Mouse (Mus musculus) right cerebral cortex, postnatal 14 days (tissue): Measurements from ENCODE around the gene Ky.

Experiments
- DNase-seq: peaks from one replicate; pipeline ENCODE4 v3.0.0; 2022

Ky gene

DNA sequence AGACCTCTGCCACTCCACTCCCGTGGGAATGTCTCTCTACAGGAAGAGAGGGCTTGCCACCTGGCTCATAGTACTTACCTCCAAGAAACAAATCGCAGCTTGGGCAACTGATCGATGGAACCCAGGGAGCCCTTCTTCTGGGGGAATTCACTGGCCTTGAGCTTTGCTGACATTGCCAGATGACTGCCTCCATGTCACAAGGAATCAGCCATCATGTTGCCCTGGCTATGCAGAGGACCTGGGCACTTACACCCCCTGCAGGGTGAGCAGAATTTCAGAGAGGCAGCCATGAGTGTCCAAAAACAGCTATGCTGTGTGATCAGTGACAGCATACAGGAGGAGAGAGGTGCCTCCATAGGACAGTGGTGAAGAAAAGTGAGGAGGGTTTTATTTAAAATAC lies 48.2 kb downstream of the Ky start:
- DNase-seq: no peak

DNA sequence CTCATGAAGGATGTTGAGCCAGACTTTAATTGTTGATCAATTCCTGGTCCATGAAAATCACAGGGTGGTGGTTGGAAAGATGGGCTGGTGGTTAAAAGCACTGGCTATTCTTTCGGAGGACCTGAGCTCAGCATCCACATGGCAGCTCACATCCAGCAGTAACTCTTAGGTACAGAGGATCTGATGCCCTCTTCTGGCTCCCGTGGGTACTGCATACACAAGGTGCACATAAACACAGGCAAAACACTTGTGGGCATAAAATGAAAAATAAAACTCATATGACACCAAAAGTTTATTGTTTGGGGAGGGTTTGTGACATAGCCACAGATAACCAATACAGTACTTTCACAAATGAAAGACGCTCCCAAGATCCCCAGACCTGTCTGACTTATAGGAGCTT lies 52.9 kb downstream of the Ky start:
- no peak for DNase-seq

DNA sequence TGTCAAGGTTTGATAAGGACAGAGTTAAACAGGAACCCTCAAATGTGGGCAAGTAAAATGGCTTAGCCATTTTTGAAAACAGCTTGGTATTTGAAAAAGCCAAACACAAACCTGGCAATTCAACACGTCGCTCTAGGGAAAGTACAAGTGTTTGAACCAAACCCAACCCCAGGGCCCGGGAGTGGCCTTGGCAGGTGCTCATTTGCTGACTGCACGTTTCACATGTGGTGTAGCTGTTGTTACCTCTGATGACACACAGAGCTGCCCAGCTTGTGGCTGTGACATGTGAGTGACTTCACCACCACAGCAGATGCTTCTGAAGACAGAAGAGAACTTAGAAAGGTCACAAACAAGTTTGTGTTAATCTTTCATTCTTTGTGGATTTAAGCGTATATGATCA lies 67.3 kb downstream of the Ky start:
- DNase-seq: no peak

DNA sequence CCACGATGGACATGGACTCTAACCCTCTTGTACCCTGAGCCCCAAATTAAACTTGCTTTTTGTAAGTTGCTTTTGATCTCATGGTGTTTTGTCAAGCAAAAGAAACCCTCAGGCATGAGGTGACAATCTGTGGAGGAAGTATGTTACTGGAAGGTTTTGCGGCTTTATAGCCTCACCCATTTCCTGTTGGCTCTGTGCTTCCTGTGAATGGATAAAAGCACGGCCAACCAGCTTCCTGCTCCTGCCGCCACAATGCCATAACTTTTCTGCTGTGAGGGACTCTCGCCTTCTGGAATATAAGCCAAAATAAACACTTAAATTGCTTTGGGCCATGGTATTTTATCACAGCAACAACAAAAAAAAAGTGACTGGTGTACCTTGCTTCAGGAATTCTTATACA lies 71.9 kb downstream of the Ky start:
- DNase-seq: no peak

DNA sequence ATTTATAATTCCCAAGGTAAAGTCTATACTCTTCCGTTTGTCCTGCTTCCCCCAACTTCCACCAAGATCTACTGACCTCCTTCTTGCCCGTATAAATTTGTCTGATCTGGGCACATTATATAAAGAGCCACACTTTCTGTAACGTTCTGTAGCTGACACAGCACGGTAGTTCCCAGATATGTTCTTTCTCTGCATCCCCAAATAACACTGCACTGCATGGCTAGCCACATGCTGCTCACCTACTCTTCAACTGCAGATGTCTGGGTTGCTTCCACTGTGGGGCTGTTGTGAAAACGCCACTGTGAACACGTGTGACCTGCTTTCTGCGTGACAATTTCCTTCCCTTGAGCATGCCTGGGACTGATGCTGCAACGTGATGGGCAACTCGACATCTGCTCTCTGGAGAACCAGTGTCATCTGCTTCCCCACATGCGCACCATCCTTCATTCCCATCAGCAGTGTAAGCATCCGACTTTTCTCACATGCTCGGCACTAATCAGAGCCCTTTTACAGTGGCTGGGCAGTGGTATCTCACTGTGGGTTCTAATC lies 76.4 kb downstream of the Ky start:
- DNase-seq: no peak

DNA sequence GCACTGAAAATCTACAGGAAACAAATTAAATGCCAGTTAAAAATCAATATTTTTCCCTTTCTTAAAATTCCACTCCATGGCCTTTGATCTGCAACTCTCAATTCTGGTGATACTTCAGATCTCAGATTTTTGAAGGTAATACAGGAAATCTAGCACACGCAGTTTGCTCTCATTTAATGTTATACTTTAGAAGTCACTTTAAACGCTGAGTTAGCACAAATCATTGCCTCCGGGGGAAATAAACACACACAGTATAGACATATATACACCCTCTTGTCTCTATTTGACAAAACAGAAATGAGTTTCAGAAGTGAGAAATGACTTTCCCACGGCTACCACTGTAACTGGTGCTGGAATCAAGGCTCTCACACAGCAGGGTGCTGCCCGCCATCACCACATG lies 81.8 kb downstream of the Ky start:
- no peak for DNase-seq

DNA sequence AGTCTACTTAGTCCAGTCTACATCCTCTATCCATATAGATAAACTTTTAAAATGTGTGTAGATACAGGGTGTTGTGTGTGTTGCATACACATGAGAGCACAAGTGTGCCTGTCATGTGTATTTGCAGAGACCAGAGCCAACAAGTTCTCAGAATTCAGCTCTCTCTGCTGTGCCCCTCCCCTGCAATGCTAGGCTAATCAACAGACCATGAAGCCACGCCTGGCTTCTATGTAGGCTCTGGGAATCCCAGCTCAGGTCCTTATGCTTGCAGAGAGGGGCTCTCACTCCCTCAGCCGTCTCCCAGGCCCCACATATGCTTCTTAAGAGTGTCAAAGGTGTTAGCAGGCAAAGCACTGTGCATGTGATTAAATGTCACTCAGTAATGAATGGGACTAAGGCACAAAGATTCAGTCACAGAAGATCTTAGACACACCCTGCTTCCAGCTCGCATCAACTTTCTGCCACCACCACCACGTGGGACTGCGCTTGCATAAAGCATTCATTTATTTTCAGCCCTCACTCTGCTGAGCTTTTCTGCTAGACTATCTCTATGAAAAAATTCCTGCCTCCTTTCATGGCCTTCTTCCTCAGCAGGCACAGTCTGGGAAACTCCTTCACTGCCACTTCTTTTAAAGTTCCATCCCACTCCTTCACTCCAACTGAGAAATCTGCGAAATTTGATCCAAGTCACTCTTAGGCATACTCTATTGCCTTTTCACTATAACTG lies 89.3 kb downstream of the Ky start:
- no peak for DNase-seq
